Mouse (Mus musculus): ENCODE data around the gene Alg9.
A peak's percentile ranks its signal among the peaks of the same experiment; 100 is the strongest.
"Not testable (repeated sequence)": the region's sequence is repeated elsewhere in the genome, so short reads cannot be mapped to it uniquely, and the experiment has no call there.

Gene Alg9

GRCm38 (mm10) chr9:50816512-50816911 lies 41.7 kb downstream of the Alg9 start:
- DNase-seq (ENCODE audit: low spot score in 2 of 2): no peak

- DNase-seq (ENCODE audit: low spot score in 2 of 2): no peak
Measured at GRCm38 (mm10) chr9:50818050-50818449, 43.2 kb downstream of the Alg9 start.

GRCm38 (mm10) chr9:50819716-50820115 lies 44.9 kb downstream of the Alg9 start:
- DNase-seq (ENCODE audit: low spot score in 2 of 2): no peak

- DNase-seq (ENCODE audit: low spot score in 2 of 2): no peak
Measured at GRCm38 (mm10) chr9:50821651-50822050, 46.8 kb downstream of the Alg9 start.

- DNase-seq (ENCODE audit: low spot score in 2 of 2): no peak
Measured at GRCm38 (mm10) chr9:50822216-50822615, 47.4 kb downstream of the Alg9 start.

- DNase-seq (ENCODE audit: low spot score in 2 of 2): no peak
Measured at GRCm38 (mm10) chr9:50823779-50824453, 49.1 kb downstream of the Alg9 start.

GRCm38 (mm10) chr9:50831514-50831913 lies 56.7 kb downstream of the Alg9 start:
- DNase-seq (ENCODE audit: low spot score in 2 of 2): no peak

GRCm38 (mm10) chr9:50832162-50832561 lies 57.3 kb downstream of the Alg9 start:
- no peak for DNase-seq (ENCODE audit: low spot score in 2 of 2)

GRCm38 (mm10) chr9:50832582-50832981 lies 57.8 kb downstream of the Alg9 start:
- DNase-seq (ENCODE audit: low spot score in 2 of 2): not testable (repeated sequence)

GRCm38 (mm10) chr9:50833786-50834185 lies 59.0 kb downstream of the Alg9 start:
- no peak for DNase-seq (ENCODE audit: low spot score in 2 of 2)

- no peak for DNase-seq (ENCODE audit: low spot score in 2 of 2)
Measured at GRCm38 (mm10) chr9:50835068-50835705, 60.4 kb downstream of the Alg9 start.

- no peak for DNase-seq (ENCODE audit: low spot score in 2 of 2)
Measured at GRCm38 (mm10) chr9:50836097-50836496, 61.3 kb downstream of the Alg9 start.

- no peak for DNase-seq (ENCODE audit: low spot score in 2 of 2)
Measured at GRCm38 (mm10) chr9:50841079-50841789, 66.4 kb downstream of the Alg9 start.

GRCm38 (mm10) chr9:50845081-50845480 lies 70.3 kb downstream of the Alg9 start, which contains the start of gene Ppp2r1b:
Gene Ppp2r1b, plus strand, starts transcription at chr9:50845301.
- DNase-seq (ENCODE audit: low spot score in 2 of 2): no peak

- no peak for DNase-seq (ENCODE audit: low spot score in 2 of 2)
Measured at GRCm38 (mm10) chr9:50845547-50845946, 70.7 kb downstream of the Alg9 start.

GRCm38 (mm10) chr9:50847133-50847532 lies 72.3 kb downstream of the Alg9 start:
- DNase-seq (ENCODE audit: low spot score in 2 of 2): no peak

- DNase-seq (ENCODE audit: low spot score in 2 of 2): no peak
Measured at GRCm38 (mm10) chr9:50847606-50848368, 73.0 kb downstream of the Alg9 start.

GRCm38 (mm10) chr9:50848821-50849220 lies 74.0 kb downstream of the Alg9 start:
- no peak for DNase-seq (ENCODE audit: low spot score in 2 of 2)

- DNase-seq (ENCODE audit: low spot score in 2 of 2): peak; percentile 72 to 87
Measured at GRCm38 (mm10) chr9:50849249-50849648, 74.4 kb downstream of the Alg9 start.

GRCm38 (mm10) chr9:50849755-50850154 lies 74.9 kb downstream of the Alg9 start:
- DNase-seq (ENCODE audit: low spot score in 2 of 2): no peak

GRCm38 (mm10) chr9:50850271-50850670 lies 75.5 kb downstream of the Alg9 start:
- DNase-seq (ENCODE audit: low spot score in 2 of 2): no peak

GRCm38 (mm10) chr9:50850713-50851112 lies 75.9 kb downstream of the Alg9 start:
- peak in 1 of 2 experiments; percentile 44 for DNase-seq (ENCODE audit: low spot score in 2 of 2)

Measured in frontal cortex, postnatal 10 days (tissue).